Mouse (Mus musculus): Measurements from ENCODE around the gene Kpna6.
A peak's percentile ranks its signal among the peaks of the same experiment; 100 is the strongest.
"Not testable (repeated sequence)": the region's sequence is repeated elsewhere in the genome, so short reads cannot be mapped to it uniquely, and the experiment has no call there.

The Kpna6 gene

GRCm38 (mm10) chr4:129672083-129672877 lies at the start of gene Kpna6:
Gene Kpna6, minus strand, starts transcription at chr4:129672767.
- peak; percentile 81 to 88 for DNase-seq (ENCODE audit: low spot score in 2 of 2)

GRCm38 (mm10) chr4:129716310-129716709 lies 43.7 kb upstream of the Kpna6 start:
- no peak for DNase-seq (ENCODE audit: low spot score in 2 of 2)

GRCm38 (mm10) chr4:129709486-129710129 lies 37.0 kb upstream of the Kpna6 start:
- DNase-seq (ENCODE audit: low spot score in 2 of 2): no peak

GRCm38 (mm10) chr4:129706750-129707149 lies 34.2 kb upstream of the Kpna6 start:
- DNase-seq (ENCODE audit: low spot score in 2 of 2): no peak

- DNase-seq (ENCODE audit: low spot score in 2 of 2): peak; percentile 79 to 83
These were observed 29.9 kb upstream of the Kpna6 start for GRCm38 (mm10) chr4:129702454-129702853.

- peak; percentile 71 to 80 for DNase-seq (ENCODE audit: low spot score in 2 of 2)
These were observed 29.2 kb upstream of the Kpna6 start for GRCm38 (mm10) chr4:129701503-129702377.

GRCm38 (mm10) chr4:129700661-129701060 lies 28.1 kb upstream of the Kpna6 start:
- DNase-seq (ENCODE audit: low spot score in 2 of 2): not testable (repeated sequence)

GRCm38 (mm10) chr4:129700216-129700615 lies 27.6 kb upstream of the Kpna6 start:
- no peak for DNase-seq (ENCODE audit: low spot score in 2 of 2)

- DNase-seq (ENCODE audit: low spot score in 2 of 2): no peak
These were observed 24.6 kb upstream of the Kpna6 start for GRCm38 (mm10) chr4:129697191-129697590.

- peak; percentile 83 to 89 for DNase-seq (ENCODE audit: low spot score in 2 of 2)
These were observed 23.8 kb upstream of the Kpna6 start, which contains the start of gene Tmem39b for GRCm38 (mm10) chr4:129696158-129696985. Gene Tmem39b, minus strand, starts transcription at chr4:129696838.

- DNase-seq (ENCODE audit: low spot score in 2 of 2): no peak
These were observed 23.2 kb upstream of the Kpna6 start for GRCm38 (mm10) chr4:129695815-129696157.

- DNase-seq (ENCODE audit: low spot score in 2 of 2): no peak
These were observed 12.0 kb upstream of the Kpna6 start for GRCm38 (mm10) chr4:129684531-129684930.

- no peak for DNase-seq (ENCODE audit: low spot score in 2 of 2)
These were observed 11.4 kb upstream of the Kpna6 start for GRCm38 (mm10) chr4:129683901-129684493.

- DNase-seq (ENCODE audit: low spot score in 2 of 2): no peak
These were observed 9.3 kb upstream of the Kpna6 start for GRCm38 (mm10) chr4:129681837-129682236.

- no peak for DNase-seq (ENCODE audit: low spot score in 2 of 2)
These were observed 397 bp upstream of the Kpna6 start for GRCm38 (mm10) chr4:129672878-129673449.

GRCm38 (mm10) chr4:129671491-129672082 lies 980 bp downstream of the Kpna6 start:
- DNase-seq (ENCODE audit: low spot score in 2 of 2): peak in 1 of 2 experiments; percentile 34

GRCm38 (mm10) chr4:129662255-129662813 lies 10.2 kb downstream of the Kpna6 start:
- no peak for DNase-seq (ENCODE audit: low spot score in 2 of 2)

- DNase-seq (ENCODE audit: low spot score in 2 of 2): no peak
These were observed 11.0 kb downstream of the Kpna6 start for GRCm38 (mm10) chr4:129661584-129661983.

- DNase-seq (ENCODE audit: low spot score in 2 of 2): no peak
These were observed 17.8 kb downstream of the Kpna6 start for GRCm38 (mm10) chr4:129654770-129655169.

- DNase-seq (ENCODE audit: low spot score in 2 of 2): no peak
These were observed 22.2 kb downstream of the Kpna6 start for GRCm38 (mm10) chr4:129650359-129650758.
